Mouse (Mus musculus) adrenal gland, adult 2 months (tissue): ENCODE data around the gene B4galnt1. TPM values are rescaled to one million over a fixed set of nuclear protein-coding genes. Genes with fewer than 3 reads are reported as not detected.
"Not testable (repeated sequence)": the region's sequence is repeated elsewhere in the genome, so short reads cannot be mapped to it uniquely, and the experiment has no call there.

Experiments used
- DNase-seq: peaks from one replicate; pipeline ENCODE4 v3.0.0; 2021
- polyA plus RNA-seq: library from polyadenylated mRNA; depleted of rRNA; stranded (reverse); fragments of >200 nt; gene quantifications from 2 replicates; pipeline ENCODE4 v1.2.3, GENCODE M21; 2012
- total RNA-seq, 2 experiments: library from RNA; stranded (reverse); gene quantifications; 2 replicates each; pipeline ENCODE4 v1.2.3; 2021

The B4galnt1 gene
- total and polyA plus RNA-seq, 3 experiments, result 8.3 to 19.1 (median 11.6) TPM

- no peak for DNase-seq
These were observed 24.2 kb downstream of the B4galnt1 start for GRCm38 (mm10) chr10:127189116-127189650.

GRCm38 (mm10) chr10:127189651-127190381 is 24.8 kb downstream of the B4galnt1 start, which contains the start of gene Arhgef25:
Gene Arhgef25, minus strand, starts transcription at chr10:127190083.
- DNase-seq, result peak; percentile 66

DNA sequence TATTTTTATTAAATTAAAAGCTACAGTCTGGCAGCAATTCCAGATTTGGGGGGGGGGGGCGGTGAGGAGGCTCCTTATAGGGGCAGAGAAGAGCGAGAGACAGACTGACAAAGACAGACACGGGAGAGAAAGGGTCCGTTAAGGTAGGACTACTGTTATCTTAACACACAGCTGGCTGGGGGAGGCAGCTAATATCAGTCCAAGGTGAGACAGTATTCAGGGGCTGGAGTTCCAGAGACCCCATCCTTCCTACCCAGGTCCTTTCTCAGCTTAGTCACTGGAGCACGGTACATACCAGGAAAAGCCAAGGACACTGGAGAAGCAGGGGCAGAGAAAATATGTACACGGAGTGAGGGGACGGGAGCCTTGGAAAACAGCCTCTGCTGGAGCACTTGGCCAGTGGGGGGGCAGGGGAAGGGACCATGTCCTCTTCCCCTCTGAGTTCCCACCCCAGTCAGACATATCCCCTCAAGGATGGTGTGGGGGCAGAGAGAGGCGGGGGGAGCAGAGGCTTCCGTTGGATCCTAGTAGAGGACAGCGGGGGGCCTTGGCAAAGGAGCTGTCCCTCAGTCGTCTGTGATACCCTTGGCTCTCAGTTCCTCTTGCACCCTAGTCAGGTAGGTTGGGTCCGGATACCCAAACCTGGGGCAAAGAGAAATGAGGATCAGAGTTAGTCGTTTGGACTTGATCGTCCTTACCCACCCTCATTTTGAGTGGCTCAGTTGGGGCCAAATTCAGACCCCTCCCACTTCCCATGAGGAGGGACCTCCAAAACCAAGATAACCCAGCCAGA is 25.6 kb downstream of the B4galnt1 start:
- no peak for DNase-seq

GRCm38 (mm10) chr10:127191191-127192056 is 26.4 kb downstream of the B4galnt1 start:
- no peak for DNase-seq

GRCm38 (mm10) chr10:127192057-127192328 is 27.0 kb downstream of the B4galnt1 start:
- not testable (repeated sequence) for DNase-seq

DNA sequence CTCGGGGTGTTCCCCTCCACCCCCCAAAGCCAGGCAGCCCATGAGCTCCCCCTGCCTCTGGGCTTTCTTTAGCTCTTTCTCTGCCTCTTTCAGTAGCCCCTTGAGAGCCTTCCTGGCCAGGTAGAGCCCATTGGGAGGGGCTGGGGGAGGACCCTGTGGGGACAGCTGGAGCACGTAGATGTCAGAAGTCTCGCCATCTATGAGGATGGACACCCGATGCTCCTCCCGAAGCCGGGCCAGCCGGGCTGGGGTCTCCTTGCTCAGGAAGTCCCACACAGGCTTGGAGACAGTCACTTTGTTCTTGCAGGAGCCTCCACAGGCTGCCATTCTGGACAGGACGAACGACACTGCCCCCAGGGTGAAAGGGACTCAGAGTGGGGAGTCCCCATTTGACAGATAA is 28.0 kb downstream of the B4galnt1 start:
- DNase-seq, result no peak

DNA sequence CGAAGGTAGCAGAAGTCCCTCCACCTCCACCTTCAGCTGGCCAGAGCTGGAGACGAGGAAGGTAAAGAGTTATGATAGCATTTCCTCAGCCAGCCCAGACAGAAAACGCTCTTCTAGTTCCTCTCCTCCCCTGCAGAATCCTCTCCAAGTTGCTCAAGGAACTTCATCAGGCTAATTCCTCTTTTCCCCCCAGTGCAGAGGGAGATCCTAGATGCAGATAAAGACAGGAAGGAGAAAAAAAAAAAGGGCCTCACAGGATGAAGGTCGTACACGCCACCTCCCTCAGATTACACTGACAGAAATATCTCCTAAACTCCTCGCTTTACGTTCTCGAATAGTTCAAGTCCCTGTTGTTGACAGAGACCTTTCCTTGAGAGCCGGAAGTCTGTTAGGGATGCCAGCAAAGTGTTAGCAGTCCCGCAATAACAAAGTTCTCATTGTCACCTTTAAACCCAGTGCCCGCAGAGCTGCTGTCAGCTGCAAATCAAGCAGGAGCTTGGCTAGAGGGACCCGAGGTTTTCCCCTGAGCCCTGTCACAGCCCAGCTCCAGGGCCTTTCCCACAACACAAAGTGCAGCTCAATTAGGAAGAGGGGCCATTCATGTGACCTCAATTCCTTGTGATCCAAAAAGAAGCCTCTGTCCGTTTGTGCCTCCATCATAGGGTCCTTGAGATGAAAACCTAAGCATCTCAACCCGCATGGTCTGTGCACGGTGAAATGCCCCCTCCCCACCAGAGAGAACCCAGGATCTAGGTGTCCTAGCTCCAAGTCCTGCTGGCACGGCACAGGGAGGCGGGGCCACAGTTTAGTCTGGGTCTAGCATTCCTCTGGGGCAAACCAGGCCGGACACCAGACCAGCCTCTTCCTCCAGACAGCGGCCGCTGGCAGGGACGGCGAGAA is 29.7 kb downstream of the B4galnt1 start:
- DNase-seq, result peak; percentile 84

DNA sequence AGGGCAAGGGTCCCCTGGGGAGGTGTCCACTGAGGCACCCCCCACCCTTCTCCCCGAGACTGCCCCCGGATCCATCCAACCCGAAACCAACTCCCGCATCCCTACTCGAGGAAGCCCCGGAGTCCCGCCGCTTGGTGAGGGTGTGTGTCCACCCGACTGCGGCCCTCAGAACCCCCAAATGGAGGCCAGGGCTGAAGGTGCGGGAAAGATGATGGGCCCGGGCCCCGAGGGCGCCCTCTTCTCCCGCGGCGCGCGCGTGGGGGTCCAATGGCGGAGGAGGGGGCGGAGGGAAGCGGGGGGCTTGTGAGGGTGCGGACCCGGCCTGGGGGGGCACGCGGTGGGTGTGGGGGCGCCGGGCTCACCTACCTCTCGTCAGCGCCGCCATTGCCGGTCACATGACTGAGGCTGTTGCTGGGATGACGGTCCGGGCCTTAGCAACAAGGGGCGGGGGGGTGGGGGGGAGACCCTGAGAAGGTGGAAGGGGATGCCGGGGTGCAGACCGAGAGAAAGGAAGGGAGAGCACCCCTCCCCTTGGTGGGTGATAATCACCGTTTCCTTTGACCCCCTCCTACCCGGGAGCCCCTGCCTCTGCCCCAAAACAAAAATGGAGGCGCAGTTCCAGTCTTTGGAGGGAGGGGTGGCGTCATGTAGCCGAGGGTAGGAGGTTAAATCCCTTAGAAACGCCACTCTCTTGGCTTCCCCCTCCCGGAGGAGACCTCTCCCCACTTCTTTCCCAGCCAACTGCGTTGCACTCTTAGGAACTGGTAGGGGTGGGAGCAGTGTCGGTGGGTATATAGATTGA is 30.5 kb downstream of the B4galnt1 start, which contains the start of gene Dtx3:
Gene Dtx3 (minus strand): TSS at position 401 of the 802 bp plus-strand sequence.
- peak; percentile 64 for DNase-seq

DNA sequence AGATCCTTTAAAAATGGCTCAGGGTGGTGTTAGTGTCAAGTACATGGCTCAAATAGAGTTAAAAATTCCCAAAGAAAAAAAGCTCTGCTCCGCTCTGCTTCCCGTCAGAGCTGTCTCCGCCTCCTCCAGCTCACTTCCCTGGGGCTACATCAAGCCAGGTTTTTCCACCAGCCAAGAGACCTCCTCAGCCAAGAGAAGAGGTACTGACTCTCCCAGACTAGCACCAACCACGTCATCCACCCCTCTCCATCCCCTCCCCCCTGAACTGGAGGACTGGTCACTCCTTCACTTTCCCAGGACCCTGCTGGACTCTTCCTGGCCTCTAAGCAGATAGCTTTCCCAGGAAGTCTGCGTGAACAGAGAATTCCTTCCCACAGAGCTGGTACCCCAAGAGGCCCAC is 31.4 kb downstream of the B4galnt1 start:
- DNase-seq, result peak; percentile 67

- no peak for DNase-seq
These were observed 32.1 kb downstream of the B4galnt1 start for GRCm38 (mm10) chr10:127197104-127197503.

GRCm38 (mm10) chr10:127197505-127198110 is 32.6 kb downstream of the B4galnt1 start:
- no peak for DNase-seq

GRCm38 (mm10) chr10:127198492-127198891 is 33.5 kb downstream of the B4galnt1 start:
- no peak for DNase-seq

GRCm38 (mm10) chr10:127199068-127199467 is 34.0 kb downstream of the B4galnt1 start:
- DNase-seq, result no peak

DNA sequence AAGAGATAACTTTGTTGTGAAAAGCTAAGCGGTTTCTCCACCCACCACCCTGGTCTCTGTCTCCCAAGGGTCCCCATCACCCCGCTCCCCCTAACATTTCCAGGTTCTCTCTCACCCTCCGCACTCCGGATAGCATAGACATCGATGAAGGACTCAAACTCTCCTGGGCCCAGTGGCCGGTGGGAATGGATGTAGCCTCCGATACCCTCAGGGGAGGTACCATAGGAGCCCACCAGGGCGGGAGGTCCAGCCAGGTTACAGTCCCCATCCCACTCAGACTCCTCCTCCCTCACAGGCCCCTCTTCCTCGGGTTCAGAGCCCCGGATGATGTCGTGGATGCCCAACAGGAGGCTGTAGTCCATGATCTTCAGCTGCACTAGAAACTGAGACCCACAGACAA is 34.4 kb downstream of the B4galnt1 start:
- no peak for DNase-seq

- DNase-seq, result no peak
These were observed 35.3 kb downstream of the B4galnt1 start for GRCm38 (mm10) chr10:127200279-127200678.

DNA sequence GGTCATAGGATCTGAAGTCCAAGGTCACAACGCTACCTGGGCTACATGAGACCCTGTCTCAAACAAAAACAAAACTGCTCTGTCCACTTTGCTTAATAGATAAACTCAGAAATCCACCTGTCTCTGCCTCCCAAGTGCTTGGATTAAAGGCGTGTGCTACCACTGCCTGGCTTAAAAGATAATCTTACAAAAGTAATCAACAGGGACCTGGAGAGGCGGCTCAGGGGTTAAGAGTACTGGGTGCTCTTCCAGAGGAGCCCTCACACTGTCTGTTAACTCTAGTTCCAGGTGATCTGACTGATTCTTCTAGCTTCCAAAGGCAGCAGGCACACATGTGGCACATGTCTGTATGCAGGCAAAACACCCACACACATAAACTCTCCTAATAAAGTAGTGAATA is 38.1 kb downstream of the B4galnt1 start:
- no peak for DNase-seq

DNA sequence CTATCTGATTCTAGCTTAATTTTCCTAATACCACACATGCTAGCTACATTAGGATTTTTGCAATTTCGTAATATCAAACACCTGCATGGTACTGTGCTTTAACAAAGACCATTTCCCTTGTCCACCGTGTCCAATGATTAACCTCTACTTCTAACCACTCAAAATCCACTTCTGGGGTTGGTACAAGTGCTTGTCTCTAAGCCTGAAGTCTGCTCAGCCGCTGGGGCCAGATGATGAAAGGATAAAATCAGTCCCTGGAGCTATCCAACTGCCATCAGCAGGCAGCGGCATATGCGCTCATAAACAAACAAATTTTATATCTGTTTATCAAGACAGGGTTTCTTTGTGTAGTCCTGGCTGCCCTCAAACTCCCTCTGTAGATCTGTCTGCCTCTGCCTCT is 39.6 kb downstream of the B4galnt1 start:
- DNase-seq, result no peak

DNA sequence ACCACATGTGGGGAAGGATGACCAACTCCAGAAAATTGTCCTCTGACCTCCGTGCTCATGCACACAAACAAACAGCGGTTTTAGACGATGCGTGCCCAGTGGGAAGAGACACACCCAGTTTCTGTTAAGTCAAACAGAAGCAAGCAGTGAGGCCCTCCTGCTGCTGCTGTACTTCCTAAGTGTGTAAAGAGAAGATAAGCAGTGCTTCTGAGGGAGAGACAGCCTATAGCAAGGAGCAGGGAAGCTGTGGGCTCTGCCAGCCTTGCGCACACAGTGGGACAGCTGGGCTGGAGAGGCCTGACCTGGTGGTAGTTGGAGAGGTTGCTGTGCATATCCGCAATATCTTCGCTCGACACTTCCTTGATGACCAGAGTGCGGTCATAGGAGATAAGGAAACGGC is 40.3 kb downstream of the B4galnt1 start:
- DNase-seq, result no peak

- DNase-seq, result no peak
These were observed 43.9 kb downstream of the B4galnt1 start for GRCm38 (mm10) chr10:127208921-127209320.
